Mouse (Mus musculus): ENCODE measurements around the gene C1qtnf7.

Gene C1qtnf7

DNA sequence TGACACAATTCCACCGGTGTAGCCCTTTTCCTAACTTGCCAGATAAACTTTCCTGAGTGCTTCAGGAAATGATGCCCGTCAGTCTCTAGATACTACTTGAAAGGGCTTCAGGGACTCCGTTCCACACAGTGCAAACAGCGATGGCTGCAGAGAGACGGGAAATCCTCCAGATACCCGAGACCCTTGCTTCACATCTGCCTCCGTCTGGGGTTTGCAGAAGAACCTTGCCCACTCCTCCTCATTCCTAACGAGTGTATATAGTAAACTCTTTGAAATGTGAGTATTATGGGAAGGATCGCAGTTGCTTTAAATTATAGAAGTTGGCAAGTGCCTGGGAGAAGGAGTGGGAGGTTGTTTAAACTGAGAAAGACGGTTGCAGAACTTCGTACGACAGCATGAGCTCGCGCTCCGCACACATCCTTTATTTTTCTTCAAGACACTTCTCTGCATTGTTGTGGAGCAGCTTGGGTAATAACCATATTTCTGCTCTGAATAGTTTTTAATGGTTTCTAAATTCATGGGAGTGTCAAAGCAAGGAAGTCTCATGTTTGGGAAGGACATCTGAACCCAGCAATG lies at the start of gene C1qtnf7:
TSS of gene C1qtnf7 (plus strand) at position 138 of the 576 bp plus-strand sequence.
- DNase-seq, result no peak

DNA sequence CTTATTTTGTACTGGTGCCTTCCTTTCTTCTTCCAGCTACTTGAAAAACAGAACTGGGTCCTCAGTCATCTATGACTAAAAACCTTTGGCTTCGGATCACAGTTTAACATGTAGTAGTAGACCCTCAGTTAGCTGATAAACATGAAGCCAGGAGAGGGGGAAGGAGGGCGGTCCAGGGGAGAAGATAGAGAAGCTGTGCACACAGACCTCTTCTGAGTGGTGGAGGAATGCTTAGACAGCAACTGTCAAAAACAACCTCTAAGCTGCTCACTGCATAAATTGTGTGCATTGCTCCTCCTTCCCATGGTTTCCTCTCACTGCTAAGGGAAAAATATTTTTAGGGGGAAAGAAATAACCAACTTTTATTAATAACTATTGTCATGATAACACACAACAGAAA lies 48.6 kb upstream of the C1qtnf7 start:
- DNase-seq, result no peak

DNA sequence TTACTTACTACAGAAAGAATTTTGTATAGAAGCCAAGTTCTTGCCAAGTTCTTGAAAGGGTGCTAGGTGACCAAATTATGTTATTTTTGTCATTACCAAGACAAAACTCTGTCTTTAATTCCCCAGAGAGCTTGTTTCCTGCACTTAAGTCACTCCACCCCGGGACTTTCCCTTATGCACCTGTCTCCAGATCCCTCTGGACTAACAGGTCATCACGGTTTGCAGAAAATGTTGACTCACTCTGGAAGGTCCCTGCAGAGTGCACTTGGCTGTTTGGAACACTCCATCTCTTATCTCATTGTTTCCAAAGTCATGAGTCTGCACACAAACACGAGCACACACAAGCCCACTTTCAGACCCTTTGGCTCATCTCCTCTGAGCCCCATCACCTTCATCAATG lies 48.1 kb upstream of the C1qtnf7 start:
- DNase-seq, result no peak

DNA sequence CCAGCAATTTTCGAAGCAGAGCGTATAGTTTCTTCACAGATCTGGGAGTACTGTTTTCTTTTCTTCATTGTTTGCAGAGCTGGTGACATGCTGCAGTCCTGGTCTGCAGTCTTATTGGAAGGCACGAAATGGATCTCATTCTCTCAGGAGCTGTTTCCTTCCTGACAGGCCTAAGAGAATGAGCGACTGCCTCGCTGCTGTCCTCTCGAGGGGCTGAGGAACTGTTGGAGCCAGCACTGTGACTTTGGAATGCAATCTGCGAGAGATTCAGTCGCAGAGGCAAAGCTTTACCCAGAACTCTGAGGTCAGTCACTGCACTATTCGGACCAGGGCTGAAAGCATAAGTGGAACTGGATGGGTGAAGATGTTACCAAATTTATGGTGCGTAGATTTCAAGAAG lies 46.4 kb upstream of the C1qtnf7 start:
- no peak for DNase-seq

DNA sequence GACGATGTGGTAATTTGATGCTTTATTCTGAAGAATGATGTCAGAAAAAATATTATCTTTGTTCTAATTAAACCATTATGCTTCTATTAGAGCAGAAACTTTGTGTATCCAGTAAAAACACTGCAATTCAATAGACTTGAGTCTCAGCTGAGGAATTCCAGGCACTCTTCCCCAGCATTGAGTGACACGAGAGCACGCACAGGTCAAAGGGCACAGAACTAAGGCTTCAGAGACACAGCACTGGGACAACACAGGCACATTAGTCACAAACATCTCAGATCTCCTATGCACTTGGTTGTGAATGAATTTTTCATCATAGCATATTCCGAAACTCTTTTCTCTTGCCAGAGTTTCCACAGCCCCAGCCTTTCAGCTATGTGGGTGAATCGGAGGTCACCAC lies 37.4 kb upstream of the C1qtnf7 start:
- DNase-seq, result no peak

DNA sequence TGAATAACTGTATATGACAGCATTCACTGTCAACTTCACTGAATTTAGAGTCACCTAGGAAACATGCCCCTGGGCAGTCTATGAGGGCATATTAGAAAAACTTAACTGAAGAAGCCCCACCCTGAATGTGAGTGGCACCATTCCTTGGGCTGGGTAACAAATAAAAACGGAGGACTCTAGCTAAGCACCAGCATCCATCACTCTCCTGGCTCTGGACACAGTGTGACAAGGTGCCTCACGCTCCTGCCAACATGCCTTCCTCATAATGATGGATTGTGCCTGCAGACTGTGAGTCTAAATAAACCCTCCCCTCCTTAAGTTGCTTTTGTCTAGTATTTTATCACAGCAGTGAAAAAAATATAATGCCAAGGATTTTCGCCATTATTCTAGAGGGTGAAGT lies 35.3 kb upstream of the C1qtnf7 start:
- no peak for DNase-seq

DNA sequence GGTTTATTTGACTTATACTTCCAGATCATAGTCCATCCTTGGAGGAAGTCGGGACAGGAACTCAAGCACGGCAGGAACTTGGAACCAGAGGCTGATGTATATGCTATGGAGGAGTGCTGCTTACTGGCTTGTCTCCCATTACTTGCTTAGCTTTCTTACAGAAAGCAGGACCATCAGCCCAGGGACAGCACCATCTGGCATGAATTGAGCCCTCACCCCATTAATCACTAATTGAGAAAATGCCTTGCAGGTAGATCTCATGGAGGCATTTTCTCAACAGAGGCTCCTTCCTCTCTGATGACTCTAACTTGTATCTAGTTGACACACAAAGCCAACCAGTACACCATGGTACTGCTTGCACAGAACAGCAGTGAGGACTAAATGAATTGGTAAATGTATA lies 34.6 kb upstream of the C1qtnf7 start:
- DNase-seq, result no peak

DNA sequence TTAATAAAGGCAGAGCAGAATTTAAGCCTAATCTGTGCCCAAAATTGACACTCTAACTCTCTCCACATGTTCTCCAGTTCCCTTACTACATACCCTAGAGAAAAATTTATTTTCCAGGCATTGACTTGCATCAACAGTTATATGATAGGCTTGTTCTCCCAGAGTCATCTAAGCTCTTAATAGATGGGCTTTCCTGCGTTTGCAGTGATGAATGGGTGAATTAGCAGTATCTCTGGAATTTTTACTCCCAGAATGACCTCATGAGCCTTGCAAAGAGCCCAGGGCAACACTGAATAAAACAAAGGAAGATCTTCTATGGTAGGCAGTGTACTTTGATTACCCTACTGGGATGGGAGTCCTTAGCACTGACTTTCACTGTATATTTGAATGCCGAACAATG lies 33.5 kb upstream of the C1qtnf7 start:
- no peak for DNase-seq

DNA sequence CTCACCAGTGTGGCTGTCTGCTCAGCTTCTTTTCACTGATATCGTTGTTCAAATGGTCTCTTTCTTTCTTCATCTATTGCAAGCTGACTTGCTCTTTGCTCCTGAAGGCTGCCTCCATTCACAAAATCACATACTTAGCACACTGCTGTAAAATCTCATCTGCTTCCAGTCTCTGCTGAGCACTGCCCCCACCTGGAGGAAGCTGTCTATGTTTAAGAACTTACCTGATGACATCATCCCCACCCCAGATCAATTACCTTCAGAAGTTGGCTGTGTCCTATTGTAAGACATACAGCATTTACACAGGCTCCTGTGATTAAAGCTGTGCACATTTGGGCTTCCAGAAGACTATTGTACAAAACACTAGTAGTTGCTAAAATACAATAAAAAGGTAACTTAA lies 13.5 kb upstream of the C1qtnf7 start:
- no peak for DNase-seq

DNA sequence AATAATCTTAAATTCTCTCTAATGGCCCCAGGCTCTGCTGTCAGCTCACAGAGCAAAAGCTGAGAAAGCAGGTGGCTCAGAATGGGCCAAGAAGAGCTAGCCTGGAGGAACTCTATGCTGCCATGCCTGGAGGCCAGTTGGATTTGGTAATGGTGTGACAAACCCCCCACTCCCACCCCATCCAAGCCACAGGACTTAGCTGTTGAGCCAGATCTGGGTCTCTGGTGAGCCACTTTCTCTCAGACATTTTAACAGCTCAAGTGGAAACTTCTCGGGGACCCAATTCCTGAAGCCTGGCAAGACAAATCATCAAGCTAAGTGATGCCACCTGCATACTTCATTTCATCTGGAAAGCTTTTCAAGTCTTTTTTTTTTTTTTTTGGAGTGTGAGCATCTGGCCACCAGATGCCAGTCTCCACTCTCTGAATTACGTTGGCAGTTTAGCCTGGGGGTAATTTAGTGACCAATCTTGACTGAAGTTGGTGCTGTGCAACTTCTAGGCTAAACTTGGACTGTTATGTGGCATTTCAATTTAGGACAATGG lies 11.0 kb upstream of the C1qtnf7 start:
- no peak for DNase-seq

DNA sequence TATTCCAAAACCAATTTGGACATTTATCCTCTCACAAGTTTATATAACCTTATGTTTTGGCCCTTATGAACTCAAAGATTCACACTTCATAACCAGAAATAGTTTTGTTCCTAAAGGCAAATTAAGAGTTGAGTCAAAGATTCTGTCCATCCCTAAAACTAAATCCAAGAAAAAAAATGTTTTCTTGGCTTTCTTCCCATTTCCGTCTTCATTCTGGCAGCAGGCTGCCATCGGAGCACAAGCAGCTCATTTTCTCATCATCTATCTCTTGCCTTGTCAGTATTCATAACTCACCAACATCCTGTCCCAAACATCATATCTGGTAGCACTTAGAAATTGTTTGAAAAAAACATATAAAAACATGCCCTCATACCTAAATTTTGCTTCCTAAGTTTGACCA lies 6.9 kb upstream of the C1qtnf7 start:
- no peak for DNase-seq

DNA sequence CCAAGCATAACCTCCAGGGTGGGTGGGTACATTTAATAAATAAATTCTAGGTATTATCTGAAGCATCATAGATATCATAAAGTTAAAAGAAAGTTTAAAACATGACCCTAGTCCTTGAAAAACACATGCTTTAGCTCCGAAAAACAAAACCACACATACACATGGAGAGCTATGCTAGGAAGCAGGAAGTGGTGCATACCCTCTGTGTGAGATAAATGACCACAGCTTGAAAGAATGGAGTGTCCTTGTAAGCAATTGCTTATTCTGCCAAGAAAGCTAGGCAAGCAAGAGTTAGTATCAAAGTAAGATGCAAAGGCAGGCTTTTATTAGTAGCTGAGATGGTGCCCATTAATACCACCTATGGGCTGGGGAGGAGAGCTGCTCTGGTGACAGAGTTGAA lies 6.4 kb upstream of the C1qtnf7 start:
- DNase-seq, result no peak

DNA sequence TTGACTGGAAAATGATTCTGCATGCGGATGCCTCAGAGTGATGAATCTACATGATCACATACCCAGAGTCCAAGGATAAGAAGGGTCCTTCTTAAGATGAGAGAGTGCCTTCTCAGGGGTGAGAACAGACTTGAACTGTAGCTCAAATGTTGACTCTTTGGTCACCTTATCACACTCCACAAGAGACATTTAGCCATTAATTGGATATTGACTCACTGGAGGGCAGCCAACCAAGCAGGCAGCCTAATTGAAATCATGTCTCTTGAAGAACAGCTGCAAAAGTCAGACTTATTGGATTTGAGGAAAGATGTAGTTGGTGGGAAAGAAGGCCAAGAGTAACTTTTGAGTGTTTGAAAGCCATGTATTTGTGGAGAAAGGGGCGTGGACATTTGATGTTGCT lies 4.2 kb upstream of the C1qtnf7 start:
- no peak for DNase-seq

DNA sequence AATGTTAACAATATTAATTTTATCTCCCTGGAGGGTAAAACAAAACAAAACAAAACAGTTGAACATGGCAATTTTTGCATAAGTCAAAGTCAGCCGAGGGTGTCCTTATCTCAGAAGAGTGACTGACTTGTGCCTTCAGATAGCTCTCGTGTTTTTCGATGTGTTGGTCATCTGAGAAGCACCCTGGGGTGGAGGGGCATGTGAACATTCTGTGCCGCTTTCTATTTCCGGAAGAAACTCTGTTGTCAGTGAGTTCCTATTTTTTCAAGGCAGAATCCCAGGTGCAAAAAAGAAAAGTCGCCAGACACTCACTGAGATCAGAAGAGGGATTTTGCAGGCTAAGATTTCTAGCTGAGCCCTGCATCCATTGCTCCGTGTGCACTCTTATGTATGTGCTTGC lies 1.2 kb downstream of the C1qtnf7 start:
- no peak for DNase-seq

DNA sequence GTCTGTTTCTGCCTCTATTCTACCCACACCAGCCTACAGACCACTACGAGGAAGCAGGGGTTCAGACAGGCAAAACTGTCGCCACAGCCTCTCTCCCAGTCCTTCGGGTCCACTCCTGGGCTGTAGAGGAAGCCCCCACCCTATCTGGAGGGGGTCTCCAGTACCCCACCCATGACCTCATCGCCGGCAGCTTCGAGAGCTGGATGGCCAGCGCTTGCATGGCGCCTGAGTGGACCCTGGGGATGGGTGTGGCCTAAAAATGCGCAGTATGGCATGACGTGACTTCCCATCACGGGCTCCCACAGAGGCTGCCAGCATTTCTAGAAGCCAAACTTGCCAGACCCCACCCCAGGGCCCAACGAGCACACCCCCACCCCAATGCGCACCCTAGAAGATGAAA lies 2.0 kb downstream of the C1qtnf7 start:
- DNase-seq, result no peak

DNA sequence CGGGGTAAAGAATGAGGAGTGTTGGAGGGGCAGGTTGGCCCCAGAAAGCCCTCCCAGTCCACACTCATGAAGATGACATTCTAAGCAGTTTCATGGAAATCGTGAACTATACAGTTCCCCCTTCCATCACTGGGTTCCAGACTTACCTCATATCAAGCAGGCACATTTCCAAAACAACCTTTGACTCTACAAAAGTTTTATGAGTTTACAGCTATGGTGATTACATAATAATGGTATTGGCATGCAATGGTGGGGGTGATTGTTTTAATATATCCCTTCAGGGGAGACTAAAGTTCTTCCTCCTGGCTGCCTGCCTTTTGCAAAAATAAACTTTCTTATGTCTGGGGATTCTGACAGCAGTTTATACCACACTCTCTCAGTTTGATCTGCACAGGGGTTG lies 4.6 kb downstream of the C1qtnf7 start:
- no peak for DNase-seq

DNA sequence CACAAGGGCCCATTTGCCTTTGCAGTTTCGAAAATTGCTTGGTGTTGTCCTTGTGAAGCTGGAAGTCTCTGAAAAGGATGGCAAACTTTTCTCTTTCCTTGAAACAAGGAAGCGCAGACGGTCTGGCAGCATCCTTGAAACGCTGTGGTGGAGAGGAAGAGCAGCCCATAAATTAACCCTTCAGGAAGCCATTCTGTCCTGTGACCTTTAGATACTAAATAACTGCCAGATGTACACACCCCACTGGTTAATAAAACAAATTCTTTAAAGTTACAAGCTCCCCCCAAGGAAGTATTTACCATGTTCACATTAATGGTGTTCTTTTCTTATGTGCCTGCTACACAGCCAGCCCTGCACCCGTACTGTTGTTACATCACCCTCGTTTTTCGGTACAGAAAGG lies 6.0 kb downstream of the C1qtnf7 start:
- DNase-seq, result no peak

DNA sequence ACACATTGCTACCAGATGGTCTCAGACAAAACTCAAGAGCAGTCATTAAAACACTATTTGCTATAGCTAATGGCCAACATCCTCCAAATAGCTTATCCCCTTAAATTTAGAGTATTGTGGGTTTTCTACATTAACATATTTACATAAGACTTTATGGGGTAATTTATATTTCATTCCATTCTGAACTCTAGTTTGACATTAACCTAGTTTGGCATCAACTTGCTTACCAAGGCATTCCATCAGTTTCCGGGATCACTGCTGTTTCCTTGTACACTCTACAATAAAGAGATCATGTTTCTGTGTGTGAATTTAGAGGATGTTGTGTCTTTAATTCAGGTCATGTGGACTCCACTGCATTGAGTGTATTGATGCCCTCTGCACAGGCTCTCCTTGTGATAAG lies 7.5 kb downstream of the C1qtnf7 start:
- DNase-seq, result no peak

DNA sequence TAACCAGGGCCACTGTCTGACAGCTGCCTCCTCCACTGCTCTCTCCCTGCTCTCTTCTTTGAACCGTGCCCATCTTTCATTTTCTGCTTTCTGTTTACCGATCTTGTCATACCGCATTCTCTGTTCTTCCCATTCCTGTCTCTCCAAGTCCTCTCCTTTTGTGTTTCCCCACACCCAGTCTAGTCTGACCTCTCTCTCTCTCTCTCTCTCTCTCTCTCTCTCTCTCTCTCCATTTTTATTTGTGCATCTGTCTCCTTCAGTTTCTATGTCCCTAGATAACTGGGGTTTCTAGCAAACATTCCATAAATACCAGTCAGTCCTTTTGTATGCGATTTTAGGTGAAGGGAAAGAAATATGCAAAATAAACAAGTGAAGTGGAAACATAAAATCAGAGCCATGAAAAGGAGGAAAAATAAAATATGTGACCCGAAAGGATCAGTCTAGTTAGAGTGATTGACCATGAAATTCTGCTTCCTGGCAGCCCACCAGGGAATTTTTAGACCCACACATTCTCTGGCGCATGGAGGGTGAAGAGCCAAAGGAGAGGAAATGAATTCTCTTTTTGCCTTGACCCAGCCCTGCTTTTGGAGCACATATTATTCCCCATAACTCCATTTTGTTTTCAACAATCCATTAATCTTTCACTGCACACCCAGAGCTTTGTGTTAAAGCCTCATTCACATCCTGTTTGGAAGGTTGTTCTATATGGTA lies 11.7 kb downstream of the C1qtnf7 start:
- DNase-seq, result no peak

DNA sequence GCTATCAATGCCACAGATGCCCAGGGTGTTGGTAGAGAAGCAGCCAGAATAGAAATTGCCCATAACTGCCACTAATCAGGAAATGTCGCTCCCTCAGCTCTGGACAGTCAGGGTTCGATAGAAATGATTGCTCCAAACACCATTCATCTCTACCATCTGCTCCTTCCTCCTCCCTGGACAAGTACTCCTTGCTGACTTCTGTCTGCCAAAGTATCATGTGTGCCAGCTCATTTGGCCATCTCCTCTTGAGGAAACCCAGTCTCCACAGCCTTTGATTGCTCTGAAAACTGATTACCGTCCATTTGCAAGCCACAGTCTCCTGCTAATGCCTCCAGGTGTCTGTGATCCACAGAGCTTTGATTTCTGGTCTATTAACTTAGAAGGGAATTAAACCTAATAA lies 14.8 kb downstream of the C1qtnf7 start:
- no peak for DNase-seq

DNA sequence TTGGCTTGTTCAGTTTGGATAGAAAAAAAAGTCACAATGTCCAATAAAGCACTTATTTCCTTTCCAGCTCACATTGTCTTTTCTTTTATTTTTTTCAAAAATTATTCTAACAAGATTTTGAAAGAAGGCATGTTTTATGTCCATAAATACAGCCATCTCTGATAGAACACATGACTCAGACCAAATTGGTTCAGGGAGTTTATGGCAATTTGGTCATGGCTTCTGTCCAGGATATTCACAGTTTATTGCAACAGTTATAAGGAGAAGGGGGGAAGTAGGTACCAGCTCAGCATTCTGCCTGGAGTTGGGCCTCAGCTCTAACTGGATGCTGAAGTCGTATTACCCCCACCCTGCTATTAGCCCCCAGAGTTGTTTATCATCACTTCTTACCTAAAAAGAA lies 15.5 kb downstream of the C1qtnf7 start:
- DNase-seq, result no peak

DNA sequence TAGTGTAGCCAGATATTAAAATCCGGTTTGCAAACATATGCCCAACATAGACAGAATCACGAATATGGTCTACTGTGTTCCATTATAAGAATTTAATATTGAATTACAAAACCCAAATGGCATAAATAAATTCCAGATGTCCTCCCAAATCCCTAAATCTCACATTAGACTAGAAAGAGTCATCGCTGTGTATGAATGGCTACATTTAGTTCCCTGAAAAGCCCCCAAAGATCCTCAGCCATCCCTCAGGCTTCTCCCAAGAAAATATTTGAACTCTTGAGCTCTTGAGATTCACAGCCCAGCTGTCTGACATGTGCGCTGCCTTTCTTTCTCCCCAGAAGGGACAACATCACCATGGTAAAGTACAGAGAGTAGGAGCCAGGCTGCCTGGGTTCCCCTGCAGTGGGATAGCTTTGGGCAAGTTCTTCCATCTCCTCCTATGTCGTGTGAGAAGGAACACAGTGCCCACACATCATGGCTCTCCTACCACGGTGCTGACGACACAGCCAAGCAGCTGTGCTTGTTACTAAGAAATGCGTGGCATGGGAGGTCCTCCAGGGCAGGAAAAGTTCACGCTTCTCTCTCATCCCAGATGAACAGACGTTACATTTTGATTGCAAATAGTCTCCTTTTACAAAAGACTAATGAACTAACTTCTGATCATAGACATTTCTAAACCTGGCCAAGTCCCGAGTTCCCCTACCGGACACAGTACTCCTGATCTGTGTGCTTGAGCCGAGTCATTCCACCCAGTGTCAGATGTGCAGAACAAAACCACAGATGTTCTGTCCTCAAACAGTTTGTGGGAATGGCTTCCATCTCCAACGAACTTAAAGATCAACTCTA lies 23.2 kb downstream of the C1qtnf7 start:
- DNase-seq, result no peak

DNA sequence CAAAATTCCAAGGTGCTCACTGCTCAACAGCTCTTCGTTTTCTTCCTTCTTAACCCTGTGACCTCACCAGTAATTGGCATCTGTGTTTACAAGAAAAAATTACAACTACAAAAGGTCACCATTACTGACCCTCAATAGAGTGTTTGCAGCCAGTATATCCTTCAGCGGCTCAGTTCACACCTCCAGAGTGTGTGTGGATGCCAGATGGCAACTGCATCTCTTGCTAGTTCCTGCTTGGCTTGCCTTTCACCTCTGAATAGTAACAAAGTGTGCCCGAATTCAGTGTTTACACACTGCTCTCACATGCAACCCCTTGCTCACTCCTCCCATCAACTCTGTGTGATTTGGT lies 23.8 kb downstream of the C1qtnf7 start:
- DNase-seq, result no peak

DNA sequence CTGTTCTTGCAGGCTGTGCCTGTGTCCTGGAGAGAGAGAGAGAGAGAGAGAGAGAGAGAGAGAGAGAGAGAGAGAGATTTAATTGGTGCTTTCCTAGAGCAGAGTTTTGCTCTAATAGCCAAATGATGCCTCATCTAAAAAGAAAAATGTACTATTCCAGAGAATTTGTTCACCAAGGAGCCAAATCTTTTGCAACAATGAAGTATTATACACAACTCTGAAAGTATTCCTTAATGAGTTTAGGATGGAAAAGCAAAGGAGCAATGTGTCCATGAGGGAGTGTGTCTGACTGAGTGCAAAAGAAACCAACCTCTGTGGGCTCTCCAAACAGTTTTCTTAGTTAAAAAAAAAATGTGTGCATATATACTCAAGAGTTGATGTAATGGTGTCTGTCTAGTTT lies 24.5 kb downstream of the C1qtnf7 start:
- DNase-seq, result no peak
